Mouse (Mus musculus): ENCODE measurements around the gene Copz2. TPM values are rescaled to one million over a fixed set of nuclear protein-coding genes. Genes with fewer than 3 reads are reported as not detected.

The Copz2 gene
- polyA plus RNA-seq (2012; rRNA removed): 39.0 and 47.1 TPM in 2 replicates

GRCm38 (mm10) chr11:96849681-96850467, at the start of gene Copz2:
TSS of gene Copz2 (plus strand) at chr11:96849870.

GRCm38 (mm10) chr11:96829813-96830538, 19.7 kb upstream of the Copz2 start, which contains the start of gene Nfe2l1:
TSS of gene Nfe2l1 (minus strand) at chr11:96829968.

Other genes starting within 250 kb of the Copz2 start
- gene Snx11, start 72.3 kb upstream of the Copz2 start, polyA plus RNA-seq (2012; rRNA removed): 34.6 and 44.1 TPM in 2 replicates
- gene Cbx1, start 60.7 kb upstream of the Copz2 start, polyA plus RNA-seq (2012; rRNA removed): 180 and 280 TPM in 2 replicates
- gene Nfe2l1, start 19.9 kb upstream of the Copz2 start, polyA plus RNA-seq (2012; rRNA removed): 68.8 and 124 TPM in 2 replicates
- gene Cdk5rap3, start 66.6 kb downstream of the Copz2 start, polyA plus RNA-seq (2012; rRNA removed): 78.2 and 94.6 TPM in 2 replicates
- gene Prr15l, start 78.2 kb downstream of the Copz2 start, polyA plus RNA-seq (2012; rRNA removed): 0.28 and 0.52 TPM in 2 replicates
- 22.7 and 26.6 TPM in 2 replicates for gene Pnpo, start 94.1 kb downstream of the Copz2 start, polyA plus RNA-seq (2012; rRNA removed)
- 12.3 and 17.8 TPM in 2 replicates for gene Sp2, start 133.1 kb downstream of the Copz2 start, polyA plus RNA-seq (2012; rRNA removed)
- 0.38 and 0.94 TPM in 2 replicates for gene Sp6, start 163.5 kb downstream of the Copz2 start, polyA plus RNA-seq (2012; rRNA removed)
- 20.1 and 29.7 TPM in 2 replicates for gene Scrn2, start 180.1 kb downstream of the Copz2 start, polyA plus RNA-seq (2012; rRNA removed)
- 1.6 and 1.9 TPM in 2 replicates for gene Lrrc46, start 191.5 kb downstream of the Copz2 start, polyA plus RNA-seq (2012; rRNA removed)
- gene Mrpl10, start 191.7 kb downstream of the Copz2 start, polyA plus RNA-seq (2012; rRNA removed): 44.7 and 64.8 TPM in 2 replicates
- 9.1 and 10.4 TPM in 2 replicates for gene Osbpl7, start 200.8 kb downstream of the Copz2 start, polyA plus RNA-seq (2012; rRNA removed)